Mouse (Mus musculus) stomach, postnatal 0 days (tissue): ENCODE results near the gene Tnfsfm13. TPM values are rescaled to one million over a fixed set of nuclear protein-coding genes. Genes with fewer than 3 reads are reported as not detected.
A peak's percentile ranks its signal among the peaks of the same experiment; 100 is the strongest.

Experiments
- ATAC-seq: fragments of 200-750 bp; cut with Nextera tagmentation; 2 replicates; pipeline ENCODE4 v1.8.0; 2017; ENCODE audit not compliant: low FRiP score, low TSS enrichment
- DNase-seq: peaks from one replicate; pipeline ENCODE4 v3.0.0-alpha.2; 2016; ENCODE audit warnings: low spot score
- H3K27ac ChIP-seq: fragments of 300-500 bp; sonication (generic); replicated peaks from 2 replicates; pipeline ENCODE4 v1.5.1; 2014; ENCODE audit warnings: mild to moderate bottlenecking, control low read depth
- H3K27me3 ChIP-seq: fragments of 300-500 bp; sonication (generic); 2 replicates; pipeline ENCODE4 v1.6.1; 2014; ENCODE audit warnings: low read length; ENCODE audit not compliant: control insufficient read depth, insufficient read depth
- H3K36me3 ChIP-seq: fragments of 300-500 bp; sonication (generic); 2 replicates; pipeline ENCODE4 v1.6.1; 2014; ENCODE audit warnings: low read length, mixed read lengths; ENCODE audit not compliant: control insufficient read depth, insufficient read depth
- H3K4me1 ChIP-seq: fragments of 300-500 bp; sonication (generic); replicated peaks from 2 replicates; pipeline ENCODE4 v1.6.1; 2014; ENCODE audit warnings: antibody characterized with exemption; ENCODE audit not compliant: control insufficient read depth, insufficient read depth
- H3K4me2 ChIP-seq: fragments of 300-500 bp; sonication (generic); replicated peaks from 2 replicates; pipeline ENCODE4 v1.6.1; 2014; ENCODE audit warnings: low read depth, mild to moderate bottlenecking, control low read depth, moderate library complexity
- H3K4me3 ChIP-seq: fragments of 300-500 bp; sonication (generic); 2 replicates; pipeline ENCODE4 v1.5.1; 2014; ENCODE audit warnings: low read depth, low read length, control low read depth
- H3K9ac ChIP-seq: fragments of 300-500 bp; sonication (generic); 2 replicates; pipeline ENCODE4 v1.6.1; 2014; ENCODE audit warnings: mild to moderate bottlenecking, low read length, control low read depth, mixed read lengths
- H3K9me3 ChIP-seq: fragments of 300-500 bp; sonication (generic); 2 replicates; pipeline ENCODE4 v1.6.1; 2016; ENCODE audit warnings: low read length; ENCODE audit not compliant: control insufficient read depth
- CTCF ChIP-seq: IDR thresholded peaks from 2 replicates; pipeline ENCODE4 v1.5.1; 2016; ENCODE audit warnings: antibody characterized with exemption, low read depth, mild to moderate bottlenecking, moderate library complexity
- EP300 ChIP-seq: optimal IDR thresholded peaks from 2 replicates; pipeline ENCODE3; 2016; ENCODE audit warnings: antibody characterized with exemption
- WGBS: fragments of 180-500 bp; shearing (Covaris S2); extraction: QIAGEN DNeasy Blood & Tissue Kit; methylation state at CpG from one replicate; pipeline ENCODE4 v1.1.7; 2014; 5-methylcytosine and 5-hydroxymethylcytosine counted together
- polyA plus RNA-seq: library from polyadenylated mRNA; unstranded; fragments of >200 nt; fragmentation: Nextera tagmentation; extraction: Ambion mirVana; gene quantifications from 2 replicates; pipeline ENCODE4 v1.2.1, GENCODE M21; 2015

Gene Tnfsfm13
- polyA plus RNA-seq, 1 experiment from 2014 or later, result 4.1 TPM

DNA sequence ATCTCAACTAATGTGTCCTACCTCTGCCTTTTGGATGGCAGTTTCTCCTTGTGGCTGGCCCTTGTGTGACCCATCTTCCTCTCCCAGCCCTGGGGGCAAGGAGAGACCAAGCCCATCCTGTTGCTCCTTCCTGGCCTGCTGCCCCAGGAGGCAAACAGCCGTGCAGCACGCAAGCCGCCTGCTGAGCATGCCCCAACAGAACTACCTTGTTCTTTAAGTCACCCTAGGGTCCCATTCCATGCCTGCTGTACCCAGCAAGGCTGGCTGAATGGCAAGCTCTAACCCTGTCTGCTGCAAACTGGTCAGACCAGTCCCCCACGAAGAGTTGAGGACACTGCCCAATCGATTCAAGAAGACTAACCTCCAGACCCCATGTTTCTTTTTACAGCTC, 39.8 kb downstream of the Tnfsfm13 start:
- ATAC-seq (no peak), DNase-seq (no peak)
- Histone ChIP-seq H3K27ac (peak overlapping the region; percentile 86), H3K4me1 (no peaks in the 10 kb centered on the region), H3K4me3 (peak overlapping the region; percentile 27), H3K27me3 (no peaks in the 10 kb centered on the region), H3K9ac (no peak overlapping the region; the same call in 1 of the 2 replicates), H3K36me3 (peaks cover 29% of the 10 kb centered on the region), H3K4me2 (peak overlapping the region; percentile 48), H3K9me3 (no peaks in the 10 kb centered on the region)
- 59% methylated on average over 5 of the region's 5 CpGs for WGBS
- TF ChIP-seq CTCF (no peak), EP300 (no peak)

DNA sequence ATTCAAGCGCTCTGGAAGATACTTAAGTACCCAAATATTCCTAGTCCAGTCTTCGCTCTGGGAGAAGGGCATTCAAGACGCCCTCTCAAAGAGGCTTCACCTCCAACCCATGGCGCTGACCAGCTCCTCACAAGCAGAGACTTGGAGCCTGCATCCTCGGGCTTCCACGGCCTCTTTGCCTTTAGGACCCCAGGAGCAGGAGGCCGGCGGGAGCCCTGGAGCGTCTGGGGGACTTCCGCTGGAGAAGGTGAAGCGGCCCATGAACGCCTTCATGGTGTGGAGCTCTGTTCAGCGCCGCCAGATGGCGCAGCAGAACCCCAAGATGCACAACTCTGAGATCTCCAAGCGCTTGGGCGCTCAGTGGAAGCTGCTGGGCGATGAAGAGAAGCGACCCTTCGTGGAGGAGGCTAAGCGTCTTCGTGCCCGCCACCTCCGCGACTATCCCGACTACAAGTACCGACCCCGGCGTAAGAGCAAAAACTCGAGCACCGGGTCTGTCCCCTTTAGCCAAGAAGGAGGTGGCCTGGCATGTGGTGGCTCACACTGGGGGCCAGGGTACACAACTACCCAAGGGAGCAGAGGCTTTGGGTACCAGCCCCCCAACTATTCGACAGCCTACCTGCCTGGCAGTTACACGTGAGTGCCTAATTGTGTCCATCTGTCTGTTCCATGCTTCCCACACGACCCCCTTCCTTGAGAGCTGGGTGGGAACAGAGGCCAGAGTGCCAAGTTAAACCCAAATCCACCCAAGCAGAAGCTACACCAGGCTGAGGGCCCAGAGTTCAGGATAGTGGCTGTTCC, 40.4 kb downstream of the Tnfsfm13 start, which contains the start of gene Sox15:
Gene Sox15, plus strand, starts transcription at position 51 of the 801 bp plus-strand sequence.
- Histone ChIP-seq H3K9me3 (no peaks in the 10 kb centered on the region), H3K9ac (peak within 1 kb of the TSS; percentile 47), H3K27me3 (no peaks in the 10 kb centered on the region), H3K36me3 (peaks cover 35% of the 10 kb centered on the region), H3K4me3 (peak within 1 kb of the TSS; percentile 27), H3K27ac (peak within 1 kb of the TSS; percentile 86), H3K4me1 (no peaks in the 10 kb centered on the region), H3K4me2 (peak within 1 kb of the TSS; percentile 48)
- DNase-seq (peak; percentile 76), ATAC-seq (peak; percentile 66)
- 20% methylated on average over 34 of the region's 34 CpGs for WGBS
- TF ChIP-seq EP300 (no peak), CTCF (peak; percentile 89)

DNA sequence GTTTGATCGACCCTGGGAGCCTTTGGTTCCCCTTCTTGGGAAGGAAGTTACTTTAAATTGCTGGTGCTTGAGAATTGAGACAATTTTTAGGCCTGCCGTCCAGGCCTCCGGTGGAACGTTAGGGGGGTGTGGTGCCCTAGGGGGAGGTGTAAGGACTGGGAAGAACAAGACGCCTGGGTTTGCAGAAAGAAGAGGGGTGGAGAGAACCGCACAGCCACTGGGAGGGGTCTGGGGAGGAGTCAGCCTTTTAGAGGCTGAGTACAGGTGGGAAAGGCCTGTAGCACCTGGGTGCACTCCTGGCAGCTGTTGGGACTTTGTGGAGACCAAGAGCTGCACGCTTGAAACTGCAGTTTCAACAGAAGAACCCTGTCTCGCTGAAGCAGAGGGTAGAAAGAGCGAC, 41.1 kb downstream of the Tnfsfm13 start:
- ATAC-seq, result no peak
- 36% methylated on average over 9 of the region's 9 CpGs for WGBS

DNA sequence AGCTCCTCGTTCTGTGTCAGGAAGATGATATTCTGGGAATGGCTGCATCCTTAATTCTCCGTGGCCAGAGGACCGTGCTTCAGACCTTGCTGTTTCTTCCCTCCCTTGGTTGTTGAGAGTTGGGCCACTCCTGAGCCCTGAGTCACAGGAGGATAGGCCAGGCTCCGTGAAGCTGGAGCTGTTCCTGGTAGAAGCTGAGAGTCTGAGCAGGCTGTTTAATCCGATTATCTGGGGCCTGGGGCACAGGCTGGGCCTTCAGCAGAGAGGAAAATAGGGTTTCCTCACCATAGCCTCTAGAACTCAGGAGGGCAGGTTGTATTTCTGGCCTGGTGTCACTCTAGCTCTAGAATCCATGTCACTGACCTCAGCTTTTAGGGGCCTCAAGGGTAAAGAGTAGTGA, 42.5 kb downstream of the Tnfsfm13 start:
- Histone ChIP-seq H3K4me2 (no peak overlapping the region), H3K9me3 (no peaks in the 10 kb centered on the region), H3K27me3 (no peaks in the 10 kb centered on the region), H3K4me3 (no peak overlapping the region), H3K9ac (no peak overlapping the region), H3K4me1 (no peaks in the 10 kb centered on the region), H3K27ac (0 out of 2 replicates have a peak overlapping the region, but pooled peaks have one; percentile 13), H3K36me3 (peaks cover 45% of the 10 kb centered on the region)
- WGBS, result 58% methylated on average over 5 of the region's 5 CpGs
- ATAC-seq, result no peak
- TF ChIP-seq CTCF, result no peak
- no peak for TF ChIP-seq EP300
- DNase-seq, result no peak

More for the DNA sequence above, 41.1 kb downstream of the Tnfsfm13 start:
- H3K36me3 ChIP-seq, result peaks cover 40% of the 10 kb centered on the region
- peak overlapping the region; percentile 86 for H3K27ac ChIP-seq
- H3K4me2 ChIP-seq, result peak overlapping the region; percentile 30; the same call in 1 of the 2 replicates
- H3K9ac ChIP-seq, result no peak overlapping the region
- TF ChIP-seq CTCF, result no peak
- no peak for TF ChIP-seq EP300
- H3K4me3 ChIP-seq, result no peak overlapping the region
- no peaks in the 10 kb centered on the region for H3K4me1 ChIP-seq
- peak; percentile 45 for DNase-seq
- no peaks in the 10 kb centered on the region for H3K9me3 ChIP-seq
- H3K27me3 ChIP-seq, result no peaks in the 10 kb centered on the region

DNA sequence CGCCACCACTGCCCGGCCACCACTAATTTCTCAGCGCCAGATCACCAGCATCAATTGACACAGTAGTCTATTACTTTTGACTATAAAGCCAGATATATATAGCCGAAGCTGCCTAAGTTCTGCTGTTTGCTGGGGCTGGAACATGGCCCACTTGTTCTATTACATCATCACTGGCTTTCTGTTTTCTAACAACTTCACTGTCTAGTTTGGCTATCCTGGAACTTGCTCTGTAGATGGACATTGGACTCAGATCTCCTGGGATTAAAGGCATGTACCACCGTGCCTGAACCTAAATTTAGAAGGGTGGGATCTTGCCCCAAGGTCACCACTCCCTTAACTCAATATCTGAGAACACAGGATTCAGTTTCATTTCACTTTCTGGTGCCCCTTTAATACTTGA, 50.0 kb downstream of the Tnfsfm13 start:
- no peak overlapping the region for H3K9ac ChIP-seq
- ATAC-seq (no peak), DNase-seq (no peak)
- peaks cover 53% of the 10 kb centered on the region for H3K36me3 ChIP-seq
- no peak overlapping the region for H3K4me2 ChIP-seq
- H3K4me3 ChIP-seq, result no peak overlapping the region
- H3K4me1 ChIP-seq, result no peaks in the 10 kb centered on the region
- no peaks in the 10 kb centered on the region for H3K9me3 ChIP-seq
- TF ChIP-seq CTCF (no peak), EP300 (no peak)
- no peak overlapping the region for H3K27ac ChIP-seq
- 85% methylated on average over 5 of the region's 5 CpGs for WGBS
- H3K27me3 ChIP-seq, result no peaks in the 10 kb centered on the region

DNA sequence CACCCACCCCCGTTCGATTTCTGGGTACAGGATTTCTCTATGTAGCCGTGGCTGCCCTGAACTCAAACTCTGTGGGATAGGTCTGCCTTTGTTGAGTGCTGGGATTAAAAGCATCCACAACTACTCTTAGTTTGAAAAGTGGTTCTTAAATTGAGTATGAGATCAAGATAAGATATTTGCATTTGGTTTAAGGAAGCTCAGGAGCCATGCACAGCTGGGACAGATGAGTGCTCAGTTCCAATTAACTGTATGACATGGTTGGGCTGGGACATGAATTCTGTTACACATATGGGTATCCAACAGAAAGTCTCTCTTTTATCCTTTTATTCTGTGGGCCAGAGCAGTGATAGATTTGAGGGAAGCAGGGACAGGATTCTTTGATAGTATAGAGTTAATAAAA, 60.4 kb downstream of the Tnfsfm13 start:
- H3K9me3 ChIP-seq, result no peaks in the 10 kb centered on the region
- H3K4me3 ChIP-seq, result no peak overlapping the region
- no peaks in the 10 kb centered on the region for H3K4me1 ChIP-seq
- TF ChIP-seq EP300 (no peak), CTCF (no peak)
- peaks cover 2% of the 10 kb centered on the region; the same call in 1 of the 2 replicates for H3K36me3 ChIP-seq
- H3K9ac ChIP-seq, result no peak overlapping the region
- WGBS, result 58% methylated on average over 3 of the region's 3 CpGs
- ATAC-seq (no peak), DNase-seq (no peak)
- no peaks in the 10 kb centered on the region for H3K27me3 ChIP-seq
- no peak overlapping the region for H3K4me2 ChIP-seq
- no peak overlapping the region for H3K27ac ChIP-seq
